Mouse (Mus musculus) megakaryocyte, embryonic 14.5 days (primary cell): ENCODE data around the gene Plekhg4. TPM values are rescaled to one million over a fixed set of nuclear protein-coding genes. Genes with fewer than 3 reads are reported as not detected.

Experiments
- H3K27me3 ChIP-seq: replicated peaks from 2 replicates; pipeline ENCODE3; 2012; ENCODE audit warnings: inconsistent platforms
- H3K36me3 ChIP-seq: replicated peaks from 2 replicates; pipeline ENCODE3; 2012; ENCODE audit warnings: low read length, inconsistent platforms, mixed read lengths
- H3K4me1 ChIP-seq: 2 replicates; pipeline ENCODE4 v1.6.1; 2012; ENCODE audit warnings: inconsistent platforms
- H3K4me3 ChIP-seq: replicated peaks from 2 replicates; pipeline ENCODE3; 2012; ENCODE audit warnings: moderate library complexity, mild to moderate bottlenecking, inconsistent platforms
- H3K9me3 ChIP-seq: 2 replicates; pipeline ENCODE4 v1.6.1; 2012; ENCODE audit warnings: inconsistent platforms
- FLI1 ChIP-seq: IDR thresholded peaks from 2 replicates; pipeline ENCODE4 v1.6.1; 2012; ENCODE audit warnings: low read length, inconsistent platforms, mixed read lengths
- GATA1 ChIP-seq: IDR thresholded peaks from 3 replicates; pipeline ENCODE4 v1.6.1; 2012; ENCODE audit warnings: mixed read lengths, low read length, inconsistent platforms, borderline replicate concordance
- polyA plus RNA-seq: library from polyadenylated mRNA; stranded (reverse); fragments of >175 nt; gene quantifications from 2 replicates; pipeline ENCODE4 v1.2.3, GENCODE M21; 2012; ENCODE audit warnings: low replicate concordance; ENCODE audit not compliant: insufficient read depth

Plekhg4 gene
- polyA plus RNA-seq: 0.02 TPM in 1 of 2 replicates, not detected in the other

- peaks cover 2% of the 10 kb centered on the region for H3K36me3 ChIP-seq
- peaks cover 14% of the 10 kb centered on the region for H3K9me3 ChIP-seq
- no peak for TF ChIP-seq FLI1
- TF ChIP-seq GATA1: no peak
- H3K27me3 ChIP-seq: peaks cover 92% of the 10 kb centered on the region
- H3K4me1 ChIP-seq: peaks cover 16% of the 10 kb centered on the region
- no peak within 1 kb of the TSS for H3K4me3 ChIP-seq
Measured at GRCm38 (mm10) chr8:105373032-105373431, at the start of gene Plekhg4. Plekhg4 (plus strand) TSS chr8:105373274.

GRCm38 (mm10) chr8:105325641-105326093 is 47.4 kb upstream of the Plekhg4 start:
- H3K9me3 ChIP-seq: no peaks in the 10 kb centered on the region
- TF ChIP-seq GATA1: no peak
- no peak for TF ChIP-seq FLI1
- H3K36me3 ChIP-seq: peaks cover 70% of the 10 kb centered on the region
- H3K27me3 ChIP-seq: no peaks in the 10 kb centered on the region
- H3K4me1 ChIP-seq: peaks cover 86% of the 10 kb centered on the region
- peak overlapping the region; percentile 96 for H3K4me3 ChIP-seq

- no peaks in the 10 kb centered on the region for H3K9me3 ChIP-seq
- no peaks in the 10 kb centered on the region for H3K27me3 ChIP-seq
- peaks cover 74% of the 10 kb centered on the region for H3K36me3 ChIP-seq
- peak within 1 kb of the TSS; percentile 96 for H3K4me3 ChIP-seq
- no peak for TF ChIP-seq GATA1
- TF ChIP-seq FLI1: peak; percentile 93
- H3K4me1 ChIP-seq: peaks cover 86% of the 10 kb centered on the region
Measured at GRCm38 (mm10) chr8:105326141-105326672, 46.9 kb upstream of the Plekhg4 start, which contains the start of the genes Lrrc29 and Tmem208. Lrrc29 (minus strand) TSS chr8:105326278. Tmem208 (plus strand) TSS chr8:105326354.

GRCm38 (mm10) chr8:105326968-105327367 is 46.1 kb upstream of the Plekhg4 start:
- TF ChIP-seq FLI1: no peak
- no peak for TF ChIP-seq GATA1
- no peaks in the 10 kb centered on the region for H3K9me3 ChIP-seq
- peak overlapping the region; percentile 96 for H3K4me3 ChIP-seq
- no peaks in the 10 kb centered on the region for H3K27me3 ChIP-seq
- peaks cover 87% of the 10 kb centered on the region for H3K4me1 ChIP-seq
- peaks cover 75% of the 10 kb centered on the region for H3K36me3 ChIP-seq

- Histone ChIP-seq H3K9me3 (no peaks in the 10 kb centered on the region), H3K27me3 (no peaks in the 10 kb centered on the region), H3K4me1 (peaks cover 79% of the 10 kb centered on the region), H3K4me3 (no peak overlapping the region), H3K36me3 (peaks cover 80% of the 10 kb centered on the region)
- TF ChIP-seq FLI1 (no peak), GATA1 (no peak)
Measured at GRCm38 (mm10) chr8:105330325-105330724, 42.7 kb upstream of the Plekhg4 start.

- TF ChIP-seq FLI1: no peak
- TF ChIP-seq GATA1: no peak
- Histone ChIP-seq H3K36me3 (peaks cover 92% of the 10 kb centered on the region), H3K4me1 (peaks cover 89% of the 10 kb centered on the region), H3K4me3 (peak overlapping the region; percentile 31), H3K27me3 (no peaks in the 10 kb centered on the region), H3K9me3 (no peaks in the 10 kb centered on the region)
Measured at GRCm38 (mm10) chr8:105331469-105331868, 41.6 kb upstream of the Plekhg4 start.

- H3K9me3 ChIP-seq: no peaks in the 10 kb centered on the region
- TF ChIP-seq FLI1 (no peak), GATA1 (no peak)
- no peaks in the 10 kb centered on the region for H3K27me3 ChIP-seq
- peaks cover 90% of the 10 kb centered on the region for H3K4me1 ChIP-seq
- peak overlapping the region; percentile 15 for H3K4me3 ChIP-seq
- H3K36me3 ChIP-seq: peaks cover 96% of the 10 kb centered on the region
Measured at GRCm38 (mm10) chr8:105331931-105332330, 41.1 kb upstream of the Plekhg4 start.

- TF ChIP-seq FLI1 (no peak), GATA1 (no peak)
- H3K4me3 ChIP-seq: no peak overlapping the region
- no peaks in the 10 kb centered on the region for H3K27me3 ChIP-seq
- no peaks in the 10 kb centered on the region for H3K9me3 ChIP-seq
- H3K4me1 ChIP-seq: peaks cover 90% of the 10 kb centered on the region
- H3K36me3 ChIP-seq: peaks cover 99% of the 10 kb centered on the region
Measured at GRCm38 (mm10) chr8:105332523-105332922, 40.6 kb upstream of the Plekhg4 start.

GRCm38 (mm10) chr8:105336373-105337130 is 36.5 kb upstream of the Plekhg4 start:
- Histone ChIP-seq H3K4me3 (peak overlapping the region; percentile 4), H3K36me3 (peaks cover 97% of the 10 kb centered on the region)

GRCm38 (mm10) chr8:105338992-105339391 is 34.1 kb upstream of the Plekhg4 start:
- Histone ChIP-seq H3K36me3 (peaks cover 92% of the 10 kb centered on the region), H3K9me3 (no peaks in the 10 kb centered on the region), H3K27me3 (no peaks in the 10 kb centered on the region), H3K4me3 (peak overlapping the region; percentile 83), H3K4me1 (peaks cover 95% of the 10 kb centered on the region)
- TF ChIP-seq GATA1 (no peak; the same call in 2 of the 3 replicates), FLI1 (no peak)

More at GRCm38 (mm10) chr8:105336373-105337130, 36.5 kb upstream of the Plekhg4 start:
- TF ChIP-seq GATA1: no peak
- TF ChIP-seq FLI1: no peak
- Histone ChIP-seq H3K4me1 (peaks cover 91% of the 10 kb centered on the region), H3K9me3 (no peaks in the 10 kb centered on the region), H3K27me3 (no peaks in the 10 kb centered on the region)
